Mouse (Mus musculus): Measurements from ENCODE around the gene Aurkb. TPM values are rescaled to one million over a fixed set of nuclear protein-coding genes. Genes with fewer than 3 reads are reported as not detected.

Gene Aurkb
- polyA plus RNA-seq, 1 experiment = 108 TPM

DNA sequence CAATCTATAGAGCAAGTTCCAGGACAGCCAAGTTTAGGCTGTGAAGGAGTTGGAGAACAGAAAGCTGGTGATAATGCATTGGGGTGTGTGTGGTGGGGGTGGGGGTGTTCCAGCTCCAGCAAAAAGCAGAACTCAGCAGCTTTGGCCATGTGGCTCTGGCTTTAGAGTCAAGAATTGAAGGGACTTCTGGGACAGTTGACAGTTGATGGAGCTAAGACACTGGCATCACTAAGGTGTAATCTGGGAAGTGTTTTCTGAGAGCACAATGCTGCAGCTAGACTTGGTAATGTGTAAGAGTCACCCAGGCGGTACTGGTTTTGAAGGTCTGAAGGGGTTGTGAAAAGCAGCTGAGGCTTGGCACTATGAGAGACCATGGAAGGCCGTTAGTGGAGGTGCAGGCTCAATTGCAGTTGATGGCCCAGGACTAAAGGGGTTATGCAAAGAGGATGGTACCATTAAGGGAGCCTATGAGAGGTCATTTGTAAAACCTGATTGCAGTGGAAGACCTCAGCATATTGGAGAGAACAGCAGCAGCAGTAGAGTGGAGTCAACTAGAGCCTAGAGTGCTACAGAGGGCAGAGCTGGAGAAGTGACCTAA lies 7.5 kb downstream of the Aurkb start:
- Histone ChIP-seq H3K36me3 (ENCODE audit: control insufficient read depth, insufficient read depth, low read length, poor library complexity, severe bottlenecking) (peaks cover 34% of the 10 kb centered on the region), H3K4me1 (ENCODE audit: control insufficient read depth, insufficient read depth, low read length) (no peaks in the 10 kb centered on the region), H3K27ac (ENCODE audit: insufficient read depth, low read length) (no peak overlapping the region), H3K9me3 (replicated peaks; ENCODE audit: control insufficient read depth, insufficient read depth, low read length, poor library complexity, severe bottlenecking) (no peaks in the 10 kb centered on the region), H3K9ac (ENCODE audit: low read depth, poor library complexity, severe bottlenecking) (no peak overlapping the region), H3K4me3 (ENCODE audit: low read depth, low read length) (no peak overlapping the region), H3K27me3 (ENCODE audit: control insufficient read depth, insufficient read depth, low read length, poor library complexity, severe bottlenecking) (no peaks in the 10 kb centered on the region)
- TF ChIP-seq EP300 (IDR thresholded peaks at IDR 0.05; ENCODE audit: insufficient read depth, low read depth, low read length) = no peak
- TF ChIP-seq POLR2A (IDR thresholded peaks at IDR 0.05; ENCODE audit: insufficient read depth, low read length) = no peak
- TF ChIP-seq CTCF (IDR thresholded peaks at IDR 0.05; ENCODE audit: low read depth, low read length) = no peak

GRCm38 (mm10) chr11:69053848-69054247 lies 8.4 kb downstream of the Aurkb start:
- Histone ChIP-seq H3K4me1 (ENCODE audit: control insufficient read depth, insufficient read depth, low read length) (no peaks in the 10 kb centered on the region), H3K27me3 (ENCODE audit: control insufficient read depth, insufficient read depth, low read length, poor library complexity, severe bottlenecking) (no peaks in the 10 kb centered on the region), H3K27ac (ENCODE audit: insufficient read depth, low read length) (no peak overlapping the region), H3K9ac (ENCODE audit: low read depth, poor library complexity, severe bottlenecking) (no peak overlapping the region), H3K4me3 (ENCODE audit: low read depth, low read length) (no peak overlapping the region), H3K36me3 (ENCODE audit: control insufficient read depth, insufficient read depth, low read length, poor library complexity, severe bottlenecking) (peaks cover 24% of the 10 kb centered on the region), H3K9me3 (replicated peaks; ENCODE audit: control insufficient read depth, insufficient read depth, low read length, poor library complexity, severe bottlenecking) (no peaks in the 10 kb centered on the region)
- TF ChIP-seq CTCF (IDR thresholded peaks at IDR 0.05; ENCODE audit: low read depth, low read length) (no peak), POLR2A (IDR thresholded peaks at IDR 0.05; ENCODE audit: insufficient read depth, low read length) (no peak), EP300 (IDR thresholded peaks at IDR 0.05; ENCODE audit: insufficient read depth, low read depth, low read length) (no peak)

DNA sequence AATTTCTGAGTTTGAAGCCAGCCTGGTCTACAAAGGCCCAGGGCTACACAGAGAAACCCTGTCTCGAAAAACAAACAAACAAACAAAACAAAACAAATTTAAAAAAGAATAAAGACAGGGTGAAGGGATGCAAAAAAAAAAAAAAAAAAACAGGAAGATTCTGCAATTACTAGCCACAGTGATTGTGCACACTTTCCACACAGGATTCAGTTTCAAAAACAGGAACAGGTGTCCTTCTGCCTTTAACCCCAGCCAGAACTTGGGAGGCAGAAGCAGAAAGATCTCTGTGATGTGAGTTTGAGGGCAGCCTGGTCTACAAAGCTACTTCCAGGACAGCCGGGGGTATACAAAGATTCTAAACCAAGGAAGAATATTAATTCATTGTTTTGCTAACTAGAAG lies 12.8 kb downstream of the Aurkb start:
- Histone ChIP-seq H3K27ac (ENCODE audit: insufficient read depth, low read length) (no peak overlapping the region), H3K9ac (ENCODE audit: low read depth, poor library complexity, severe bottlenecking) (peak overlapping the region; percentile 79), H3K27me3 (ENCODE audit: control insufficient read depth, insufficient read depth, low read length, poor library complexity, severe bottlenecking) (no peaks in the 10 kb centered on the region), H3K36me3 (ENCODE audit: control insufficient read depth, insufficient read depth, low read length, poor library complexity, severe bottlenecking) (no peaks in the 10 kb centered on the region), H3K4me3 (ENCODE audit: low read depth, low read length) (peak overlapping the region; percentile 90; the same call in 1 of the 2 replicates), H3K4me1 (ENCODE audit: control insufficient read depth, insufficient read depth, low read length) (no peaks in the 10 kb centered on the region), H3K9me3 (replicated peaks; ENCODE audit: control insufficient read depth, insufficient read depth, low read length, poor library complexity, severe bottlenecking) (no peaks in the 10 kb centered on the region)
- TF ChIP-seq EP300 (IDR thresholded peaks at IDR 0.05; ENCODE audit: insufficient read depth, low read depth, low read length) (no peak), CTCF (IDR thresholded peaks at IDR 0.05; ENCODE audit: low read depth, low read length) (no peak), POLR2A (IDR thresholded peaks at IDR 0.05; ENCODE audit: insufficient read depth, low read length) (no peak)

DNA sequence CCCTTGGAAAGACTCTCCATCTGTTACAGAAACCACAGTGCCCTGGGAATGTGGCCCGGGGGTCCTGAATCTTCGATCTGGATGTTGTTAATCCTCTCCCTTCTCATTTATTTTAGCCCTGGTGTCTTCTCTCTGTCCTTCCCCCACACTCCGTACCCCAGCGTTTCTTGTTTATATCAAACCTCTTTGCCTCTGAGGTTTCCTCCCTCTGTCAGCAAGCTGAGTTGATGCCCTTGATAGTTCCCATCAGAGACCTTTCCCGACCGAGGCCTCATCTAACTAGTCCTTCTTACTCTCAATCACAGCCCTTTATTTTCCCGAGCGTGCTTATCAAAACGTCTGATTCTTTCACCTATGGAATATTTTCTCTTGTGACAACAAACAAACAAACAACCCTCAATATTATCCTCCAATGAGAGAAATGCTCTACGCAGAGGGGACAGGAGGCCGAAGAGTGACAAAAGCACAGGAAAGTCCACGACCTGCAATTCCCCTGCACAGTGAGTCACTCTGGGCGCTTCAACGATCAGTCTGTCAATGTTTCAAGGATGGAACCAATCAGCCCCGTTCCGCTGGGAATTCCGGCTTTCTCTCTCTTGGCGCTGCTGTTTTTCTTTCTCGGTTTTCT lies 13.4 kb downstream of the Aurkb start:
- Histone ChIP-seq H3K27ac (ENCODE audit: insufficient read depth, low read length) (peak overlapping the region; percentile 27; the same call in 1 of the 2 replicates), H3K4me1 (ENCODE audit: control insufficient read depth, insufficient read depth, low read length) (no peaks in the 10 kb centered on the region), H3K9ac (ENCODE audit: low read depth, poor library complexity, severe bottlenecking) (peak overlapping the region; percentile 79), H3K9me3 (replicated peaks; ENCODE audit: control insufficient read depth, insufficient read depth, low read length, poor library complexity, severe bottlenecking) (no peaks in the 10 kb centered on the region), H3K4me3 (ENCODE audit: low read depth, low read length) (peak overlapping the region; percentile 90), H3K36me3 (ENCODE audit: control insufficient read depth, insufficient read depth, low read length, poor library complexity, severe bottlenecking) (no peaks in the 10 kb centered on the region), H3K27me3 (ENCODE audit: control insufficient read depth, insufficient read depth, low read length, poor library complexity, severe bottlenecking) (no peaks in the 10 kb centered on the region)
- TF ChIP-seq POLR2A (IDR thresholded peaks at IDR 0.05; ENCODE audit: insufficient read depth, low read length) = no peak
- TF ChIP-seq CTCF (IDR thresholded peaks at IDR 0.05; ENCODE audit: low read depth, low read length) = no peak
- no peak for TF ChIP-seq EP300 (IDR thresholded peaks at IDR 0.05; ENCODE audit: insufficient read depth, low read depth, low read length)

DNA sequence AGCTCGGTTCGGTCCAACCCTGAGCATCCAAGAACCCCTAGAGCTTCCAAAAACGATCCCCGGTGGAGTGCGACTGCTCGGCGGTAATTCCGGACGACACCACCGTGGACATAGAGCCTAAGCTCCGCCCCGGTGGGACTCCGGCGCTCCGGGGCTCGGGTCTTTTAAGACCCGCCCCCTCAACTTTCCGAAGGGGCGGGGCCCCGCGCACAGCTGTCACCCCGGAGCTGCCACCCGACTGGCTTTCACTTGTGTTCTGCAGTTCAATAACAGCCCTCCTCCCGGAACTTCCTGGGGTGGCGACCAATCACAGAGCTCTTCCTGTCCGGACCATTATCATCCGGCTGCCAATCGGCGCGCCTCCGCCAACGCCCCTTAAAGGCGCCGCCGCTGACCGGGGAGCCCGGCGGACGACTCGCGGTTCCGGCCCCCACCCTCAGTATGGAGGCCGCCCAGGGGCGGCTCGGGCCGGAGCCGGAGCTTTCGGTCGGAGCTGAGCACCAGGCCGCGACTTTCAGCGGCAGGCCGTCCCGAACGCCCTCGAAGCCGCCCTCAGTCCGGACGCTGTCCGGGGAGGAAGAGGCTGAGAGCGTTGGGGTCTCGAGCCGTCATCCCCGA lies 14.0 kb downstream of the Aurkb start, which contains the start of gene Borcs6:
Gene Borcs6, plus strand, starts transcription at position 361 of the 618 bp plus-strand sequence.
- Histone ChIP-seq H3K36me3 (ENCODE audit: control insufficient read depth, insufficient read depth, low read length, poor library complexity, severe bottlenecking) (no peaks in the 10 kb centered on the region), H3K4me3 (ENCODE audit: low read depth, low read length) (peak within 1 kb of the TSS; percentile 90), H3K9me3 (replicated peaks; ENCODE audit: control insufficient read depth, insufficient read depth, low read length, poor library complexity, severe bottlenecking) (no peaks in the 10 kb centered on the region), H3K9ac (ENCODE audit: low read depth, poor library complexity, severe bottlenecking) (peak within 1 kb of the TSS; percentile 87), H3K27ac (ENCODE audit: insufficient read depth, low read length) (peak within 1 kb of the TSS; percentile 27; the same call in 1 of the 2 replicates), H3K27me3 (ENCODE audit: control insufficient read depth, insufficient read depth, low read length, poor library complexity, severe bottlenecking) (no peaks in the 10 kb centered on the region), H3K4me1 (ENCODE audit: control insufficient read depth, insufficient read depth, low read length) (no peaks in the 10 kb centered on the region)
- TF ChIP-seq CTCF (IDR thresholded peaks at IDR 0.05; ENCODE audit: low read depth, low read length) = no peak
- TF ChIP-seq POLR2A (IDR thresholded peaks at IDR 0.05; ENCODE audit: insufficient read depth, low read length) = no peak
- TF ChIP-seq EP300 (IDR thresholded peaks at IDR 0.05; ENCODE audit: insufficient read depth, low read depth, low read length) = no peak

- Histone ChIP-seq H3K9me3 (replicated peaks; ENCODE audit: control insufficient read depth, insufficient read depth, low read length, poor library complexity, severe bottlenecking) (no peaks in the 10 kb centered on the region), H3K9ac (ENCODE audit: low read depth, poor library complexity, severe bottlenecking) (peak overlapping the region; percentile 87), H3K4me1 (ENCODE audit: control insufficient read depth, insufficient read depth, low read length) (no peaks in the 10 kb centered on the region), H3K27ac (ENCODE audit: insufficient read depth, low read length) (no peak overlapping the region), H3K36me3 (ENCODE audit: control insufficient read depth, insufficient read depth, low read length, poor library complexity, severe bottlenecking) (no peaks in the 10 kb centered on the region), H3K27me3 (ENCODE audit: control insufficient read depth, insufficient read depth, low read length, poor library complexity, severe bottlenecking) (no peaks in the 10 kb centered on the region), H3K4me3 (ENCODE audit: low read depth, low read length) (peak overlapping the region; percentile 79)
- TF ChIP-seq CTCF (IDR thresholded peaks at IDR 0.05; ENCODE audit: low read depth, low read length) (no peak), EP300 (IDR thresholded peaks at IDR 0.05; ENCODE audit: insufficient read depth, low read depth, low read length) (no peak), POLR2A (IDR thresholded peaks at IDR 0.05; ENCODE audit: insufficient read depth, low read length) (no peak)
Observed at GRCm38 (mm10) chr11:69059975-69060411, 14.5 kb downstream of the Aurkb start.
